18 mouse cellular contexts compared by ENCODE assay signal in the genomic region with DNA sequence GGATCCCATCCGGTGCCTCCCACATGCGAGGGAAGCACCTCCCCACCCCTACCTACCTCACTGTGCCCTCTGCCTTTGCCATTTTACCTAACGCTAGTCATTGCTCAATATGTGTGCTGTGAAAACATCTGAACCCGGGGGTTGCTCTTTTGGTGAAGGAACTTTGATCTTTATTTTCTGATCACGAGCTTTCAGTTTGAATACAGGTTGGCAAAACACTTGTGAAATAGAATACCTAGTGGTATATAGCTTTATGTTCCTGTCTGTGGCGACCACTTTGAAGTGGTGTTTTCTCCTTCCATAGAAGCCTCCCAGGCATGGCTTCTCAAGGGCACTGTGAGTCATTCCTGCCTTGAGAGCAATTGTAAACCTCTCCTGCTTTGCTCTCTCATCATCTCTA.
DNase-seq lines count a peak whose midpoint lies in the region; ATAC-seq and TF ChIP-seq lines count a peak whose summit lies in the region.
"Had no signal": no experiment of that assay in that cellular context is flagged by ENCODE, and none has a peak within 500 bp of the region (broad histone marks: within the 10 kb centered on the region; RNA-seq: fewer than 3 reads in every experiment).

No protein-coding gene starts in this region.

- H3K27ac ChIP-seq in liver, embryonic 14.5 days, result no peak overlapping the region
- no peak overlapping the region for H3K27ac ChIP-seq in forebrain, embryonic 13.5 days
- H3K27ac ChIP-seq: forebrain, embryonic 15.5 days; heart, embryonic 15.5 days; left cerebral cortex, adult 2 months; limb, embryonic 15.5 days; neural tube, embryonic 12.5 days had no signal

- H3K9ac ChIP-seq in liver, embryonic 14.5 days (replicated peaks), result no peak overlapping the region
- H3K9ac ChIP-seq in forebrain, embryonic 13.5 days, result no peak overlapping the region
- H3K9ac ChIP-seq: forebrain, embryonic 15.5 days; heart, embryonic 15.5 days; limb, embryonic 15.5 days; neural tube, embryonic 12.5 days had no signal

- H3K4me1 ChIP-seq in liver, embryonic 14.5 days (replicated peaks; ENCODE audit: control insufficient read depth in 2 of 2, insufficient read depth in 2 of 2, low read length in 1 of 2), result peaks cover 0 to 13% of the 10 kb centered on the region in 2 experiments; a peak in 2 of 4 replicates
- no peaks in the 10 kb centered on the region for H3K4me1 ChIP-seq in forebrain, embryonic 13.5 days
- H3K4me1 ChIP-seq: forebrain, embryonic 15.5 days; neural tube, embryonic 12.5 days had no signal

- WGBS in liver, embryonic 14.5 days (ENCODE audit: insufficient replicate concordance), result 68% methylated on average over 6 of the region's 6 CpGs
- WGBS in forebrain, embryonic 13.5 days, result 82% methylated on average over 6 of the region's 6 CpGs

- H3K27me3 ChIP-seq in liver, embryonic 14.5 days (ENCODE audit: control insufficient read depth, insufficient read depth, low read length), result no peaks in the 10 kb centered on the region
- no peaks in the 10 kb centered on the region for H3K27me3 ChIP-seq in forebrain, embryonic 13.5 days
- H3K27me3 ChIP-seq: forebrain, embryonic 15.5 days; heart, embryonic 15.5 days; limb, embryonic 15.5 days; neural tube, embryonic 12.5 days had no signal

- no peak for TF ChIP-seq CTCF in liver, embryonic 14.5 days (IDR thresholded peaks at IDR 0.05; ENCODE audit: low read depth)

- ATAC-seq in activated CD4-positive, CD25-positive, alpha-beta regulatory T cell, adult 4 months, result peak; percentile 78
- peak; percentile 57; the same call in 1 of the 2 replicates for ATAC-seq in liver, embryonic 14.5 days (ENCODE audit: insufficient read depth)
- ATAC-seq in forebrain, embryonic 13.5 days, result no peak
- ATAC-seq: forebrain, embryonic 15.5 days; midbrain, embryonic 16.5 days had no signal

- peak; percentile 25 to 30 for DNase-seq in adrenal gland, postnatal 36 days
- no peak for DNase-seq in adrenal gland, postnatal 14 days
- peak; percentile 47 for DNase-seq in 3T3-L1 (ENCODE audit: low read depth, low spot score)
- no peak for DNase-seq in liver, embryonic 14.5 days (ENCODE audit: low read depth in 3 of 3, low spot score in 3 of 3)
- no peak for DNase-seq in right cerebral cortex, postnatal 14 days
- no peak for DNase-seq in left cerebral cortex, postnatal 25 days (ENCODE audit: low spot score in 2 of 2)
- DNase-seq: cerebellum, postnatal 25 days; kidney, adult 18-20 months; right cerebral cortex, postnatal 4 days; thymus, adult 2 months had no signal

- no peak overlapping the region for H3K4me3 ChIP-seq in liver, embryonic 14.5 days (ENCODE audit: insufficient read depth in 1 of 2, low read depth in 2 of 2, low read length in 2 of 2)
- no peak overlapping the region for H3K4me3 ChIP-seq in forebrain, embryonic 13.5 days
- H3K4me3 ChIP-seq: forebrain, embryonic 15.5 days; heart, embryonic 15.5 days; left cerebral cortex, adult 2 months; limb, embryonic 15.5 days; neural tube, embryonic 12.5 days had no signal

- no peaks in the 10 kb centered on the region for H3K36me3 ChIP-seq in liver, embryonic 14.5 days (replicated peaks; ENCODE audit: control insufficient read depth, insufficient read depth, low read depth)
- H3K36me3 ChIP-seq in forebrain, embryonic 13.5 days (ENCODE audit: poor library complexity, severe bottlenecking), result no peaks in the 10 kb centered on the region
- H3K36me3 ChIP-seq: forebrain, embryonic 15.5 days; heart, embryonic 15.5 days; limb, embryonic 15.5 days; neural tube, embryonic 12.5 days had no signal

- H3K4me2 ChIP-seq in liver, embryonic 14.5 days (ENCODE audit: low read depth), result peak overlapping the region; percentile 32; the same call in 1 of the 2 replicates
- no peak overlapping the region for H3K4me2 ChIP-seq in forebrain, embryonic 13.5 days
- H3K4me2 ChIP-seq: forebrain, embryonic 15.5 days; heart, embryonic 15.5 days; limb, embryonic 15.5 days; neural tube, embryonic 12.5 days had no signal

- intact Hi-C loops in left cerebral cortex, postnatal 25 days (cut with DNase I), result no loop called here

- TF ChIP-seq EP300 in liver, embryonic 14.5 days (IDR thresholded peaks at IDR 0.05; ENCODE audit: low read depth), result no peak

- H3K9me3 ChIP-seq in liver, embryonic 14.5 days (ENCODE audit: control insufficient read depth, low read length), result no peaks in the 10 kb centered on the region
- H3K9me3 ChIP-seq in forebrain, embryonic 13.5 days (replicated peaks), result no peaks in the 10 kb centered on the region
- H3K9me3 ChIP-seq: forebrain, embryonic 15.5 days; heart, embryonic 15.5 days; limb, embryonic 15.5 days; neural tube, embryonic 12.5 days had no signal

Comparison
In these comparisons a context has a peak if more than half of its experiments do, and no peak if none do; other contexts are left out.
1. DNase-seq: peak in adrenal gland, postnatal 36 days (2 of 2) and 3T3-L1 (single experiment); none in adrenal gland, postnatal 14 days (single experiment), liver, embryonic 14.5 days (0 of 3), right cerebral cortex, postnatal 14 days (single experiment) and left cerebral cortex, postnatal 25 days (0 of 2).